ENCODE assay signal across 12 mouse cellular contexts in genomic region chr4:134272731-134273416, GRCm38 (mm10). TPM values are rescaled to one million over a fixed set of nuclear protein-coding genes. Genes with fewer than 3 reads are reported as not detected.
DNase-seq lines count a peak whose midpoint lies in the region; ATAC-seq and TF ChIP-seq lines count a peak whose summit lies in the region.
"Had no signal": no experiment of that assay in that cellular context is flagged by ENCODE, and none has a peak within 500 bp of the region (broad histone marks: within the 10 kb centered on the region; RNA-seq: fewer than 3 reads in every experiment).

No protein-coding gene starts in this region.

- dilution Hi-C loops in CH12.LX (cut with MboI; ENCODE audit: extremely low pct_ligation_motif_present, extremely low pct_unique_long_range_greater_than_20kb, low sequenced_read_pairs) = no loop called here

- ATAC-seq in heart, embryonic 15.5 days (replicated peaks; ENCODE audit: insufficient number of reproducible peaks, insufficient read depth, low FRiP score, low read depth) = no peak
- ATAC-seq in embryonic facial prominence, embryonic 15.5 days (ENCODE audit: insufficient number of reproducible peaks, low FRiP score, low TSS enrichment, low read depth) = no peak
- peak; percentile 56 for ATAC-seq in liver, embryonic 12.5 days
- ATAC-seq: Patski had no signal

- intact Hi-C loops in heart, postnatal 10 days (cut with DNase I) = loop anchor here (5.0 kb wide), 1 partner anchor 84 kb away; no protein-coding TSS in a partner anchor
- intact Hi-C loops in left cerebral cortex, postnatal 25 days (cut with DNase I) = no loop called here

- peak overlapping the region; percentile 0; the same call in 1 of the 2 replicates for H3K9ac ChIP-seq in heart, embryonic 15.5 days
- peak overlapping the region; percentile 52 for H3K9ac ChIP-seq in CH12.LX (ENCODE audit: insufficient read depth, low read depth)
- 0 out of 2 replicates have a peak overlapping the region, but pooled peaks have one; percentile 3 for H3K9ac ChIP-seq in embryonic facial prominence, embryonic 15.5 days
- peak overlapping the region; percentile 68 for H3K9ac ChIP-seq in liver, embryonic 12.5 days

- in situ Hi-C loops in CH12.LX (cut with MboI; ENCODE audit: low pct_ligation_motif_present, low pct_unique_long_range_greater_than_20kb, low sequenced_read_pairs) = loop anchor here (25.0 kb wide), 1 partner anchor 214 kb away; the partner anchor contains the start of gene Paqr7

- H3K4me2 ChIP-seq in heart, embryonic 15.5 days = peak overlapping the region; percentile 53
- H3K4me2 ChIP-seq in CH12.LX (ENCODE audit: insufficient read depth, low read depth, poor library complexity, severe bottlenecking) = peak overlapping the region; percentile 67
- H3K4me2 ChIP-seq in embryonic facial prominence, embryonic 15.5 days (replicated peaks) = peak overlapping the region; percentile 42
- H3K4me2 ChIP-seq in liver, embryonic 12.5 days = peak overlapping the region; percentile 73

- H3K79me2 ChIP-seq in CH12.LX (replicated peaks; ENCODE audit: control insufficient read depth, extremely low read depth, insufficient read depth, poor library complexity, severe bottlenecking) = no peaks in the 10 kb centered on the region

- no peak for TF ChIP-seq RAD21 in CH12.LX (IDR thresholded peaks at IDR 0.05; ENCODE audit: low read depth, low read length)

- no peak overlapping the region for H3K27ac ChIP-seq in heart, embryonic 15.5 days
- no peak overlapping the region for H3K27ac ChIP-seq in CH12.LX (ENCODE audit: insufficient read depth, low read depth)
- no peak overlapping the region for H3K27ac ChIP-seq in embryonic facial prominence, embryonic 15.5 days (replicated peaks)
- peak overlapping the region; percentile 91 for H3K27ac ChIP-seq in liver, embryonic 12.5 days

- no peak for TF ChIP-seq CTCF in CH12.LX (conservative IDR thresholded peaks at IDR 0.05 in 1 of 2, IDR thresholded peaks at IDR 0.05 in 1 of 2; ENCODE audit: low read depth in 2 of 2, low read length in 2 of 2)

- 18% methylated on average over 12 of the region's 13 CpGs for WGBS in heart, embryonic 15.5 days
- 20% methylated on average over 12 of the region's 13 CpGs for WGBS in embryonic facial prominence, embryonic 15.5 days
- 11% methylated on average over 12 of the region's 13 CpGs for WGBS in liver, embryonic 12.5 days (ENCODE audit: insufficient replicate concordance)

- H3K9me3 ChIP-seq in heart, embryonic 15.5 days (replicated peaks) = no peaks in the 10 kb centered on the region
- H3K9me3 ChIP-seq in CH12.LX (replicated peaks; ENCODE audit: low read length) = no peaks in the 10 kb centered on the region
- H3K9me3 ChIP-seq in embryonic facial prominence, embryonic 15.5 days (replicated peaks) = no peaks in the 10 kb centered on the region
- H3K9me3 ChIP-seq in liver, embryonic 12.5 days (replicated peaks) = no peaks in the 10 kb centered on the region

- DNase-seq in heart, postnatal 10 days = no peak
- DNase-seq in CH12.LX (ENCODE audit: extremely low read depth) = peak; percentile 15
- DNase-seq in urinary bladder, adult 2 months (ENCODE audit: low spot score) = no peak
- no peak for DNase-seq in left cerebral cortex, postnatal 25 days (ENCODE audit: low spot score in 2 of 2)
- DNase-seq in c-Kit-positive CD71-positive TER-119-positive erythroid progenitor cells, embryonic 14.5 days (ENCODE audit: low spot score) = no peak
- DNase-seq: cerebellum, adult 9-10 months had no signal

- peaks cover 10% of the 10 kb centered on the region; the same call in 1 of the 2 replicates for H3K4me1 ChIP-seq in heart, embryonic 15.5 days (replicated peaks)
- H3K4me1 ChIP-seq in CH12.LX (ENCODE audit: control insufficient read depth in 1 of 2, insufficient read depth in 2 of 2) = peaks cover 3 to 11% of the 10 kb centered on the region in 2 experiments; a peak in 3 of 4 replicates
- H3K4me1 ChIP-seq in embryonic facial prominence, embryonic 15.5 days = peaks cover 6% of the 10 kb centered on the region; the same call in 1 of the 2 replicates
- peaks cover 30% of the 10 kb centered on the region for H3K4me1 ChIP-seq in liver, embryonic 12.5 days

- peak overlapping the region; percentile 32 for H3K4me3 ChIP-seq in heart, embryonic 15.5 days
- H3K4me3 ChIP-seq in CH12.LX (replicated peaks in 1 of 3; ENCODE audit: low read depth in 2 of 3, low read length in 2 of 3, poor library complexity in 1 of 3) = peak overlapping the region; percentile 33 to 44 (median 38)
- peak overlapping the region; percentile 26 for H3K4me3 ChIP-seq in embryonic facial prominence, embryonic 15.5 days (replicated peaks)
- H3K4me3 ChIP-seq in liver, embryonic 12.5 days = peak overlapping the region; percentile 49

- H3K36me3 ChIP-seq in heart, embryonic 15.5 days = peaks cover 11% of the 10 kb centered on the region; the same call in 1 of the 2 replicates
- H3K36me3 ChIP-seq in CH12.LX (replicated peaks in 1 of 2; ENCODE audit: control insufficient read depth in 1 of 2, insufficient read depth in 1 of 2, low read length in 1 of 2) = peaks cover 10 to 20% of the 10 kb centered on the region in 2 experiments
- H3K36me3 ChIP-seq in embryonic facial prominence, embryonic 15.5 days = peaks cover 13% of the 10 kb centered on the region
- peaks cover 25% of the 10 kb centered on the region for H3K36me3 ChIP-seq in liver, embryonic 12.5 days

- TF ChIP-seq POLR2A in CH12.LX (IDR thresholded peaks at IDR 0.05; ENCODE audit: low read depth, low read length) = no peak

- no peaks in the 10 kb centered on the region for H3K27me3 ChIP-seq in heart, embryonic 15.5 days
- H3K27me3 ChIP-seq in CH12.LX (replicated peaks) = no peaks in the 10 kb centered on the region
- H3K27me3 ChIP-seq in embryonic facial prominence, embryonic 15.5 days = no peaks in the 10 kb centered on the region
- no peaks in the 10 kb centered on the region for H3K27me3 ChIP-seq in liver, embryonic 12.5 days (replicated peaks)
- H3K27me3 ChIP-seq: Patski had no signal

- no peak for TF ChIP-seq EP300 in CH12.LX (IDR thresholded peaks at IDR 0.05; ENCODE audit: low read length)

TF ChIP-seq in CH12.LX, 34 proteins besides CTCF, POLR2A, EP300 and RAD21 (continues in another document):
- no peak for TF ChIP-seq ZC3H11A (IDR thresholded peaks at IDR 0.05; ENCODE audit: low read depth, low read length)
- TF ChIP-seq IRF4 (IDR thresholded peaks at IDR 0.05; ENCODE audit: low read depth, low read length) = 0 out of 2 replicates have a peak, but pooled peaks have one; percentile 15

RNA-seq across cellular contexts. Expression of gene Pdik1l, which starts 14.8 kb away (rescaled TPM):
- 11.3 and 14.3 TPM in 2 replicates for polyA plus RNA-seq in heart, embryonic 15.5 days (2015; fragmentation: Nextera tagmentation; extraction: Ambion mirVana)
- total RNA-seq in heart, postnatal 10 days (2021) = 10 to 100 TPM in 1 of 2 experiments, 1 to 10 TPM in 1; 7.5 to 10.3 TPM
- 14.6 and 16.1 TPM in 2 replicates for total RNA-seq in CH12.LX (2012; rRNA removed)
- 13.7 and 14.8 TPM in 2 replicates for total RNA-seq in CH12.LX (2014; rRNA removed)
- polyA plus RNA-seq in CH12.LX (2012; ENCODE audit: insufficient read length, low read depth) = 12.1 and 15.6 TPM in 2 replicates
- polyA plus RNA-seq in embryonic facial prominence, embryonic 15.5 days (2015; fragmentation: Nextera tagmentation; extraction: Ambion mirVana) = 17.6 and 19.5 TPM in 2 replicates
- polyA plus RNA-seq in liver, embryonic 12.5 days (2016; fragmentation: Nextera tagmentation; extraction: Ambion mirVana) = 14.9 and 16.4 TPM in 2 replicates
- 5.8 and 7.5 TPM in 2 replicates for polyA plus RNA-seq in urinary bladder, adult 2 months (2012; rRNA removed)
- total RNA-seq in left cerebral cortex, postnatal 25 days (2021) = 10 to 100 TPM; 18.6 to 19.8 TPM

RNA-seq across cellular contexts. Expression of gene Grrp1, which starts 19.0 kb away (rescaled TPM):
- polyA plus RNA-seq in heart, embryonic 15.5 days (2015; fragmentation: Nextera tagmentation; extraction: Ambion mirVana) = 5.0 and 5.1 TPM in 2 replicates
- total RNA-seq in heart, postnatal 10 days (2021) = 10 to 100 TPM; 13.5 to 15.2 TPM
- total RNA-seq in CH12.LX (2012; rRNA removed) = not detected in 2 replicates
- not detected in 2 replicates for total RNA-seq in CH12.LX (2014; rRNA removed)
- polyA plus RNA-seq in CH12.LX (2012; ENCODE audit: insufficient read length, low read depth) = not detected in 2 replicates
- 6.7 and 6.8 TPM in 2 replicates for polyA plus RNA-seq in embryonic facial prominence, embryonic 15.5 days (2015; fragmentation: Nextera tagmentation; extraction: Ambion mirVana)
- polyA plus RNA-seq in liver, embryonic 12.5 days (2016; fragmentation: Nextera tagmentation; extraction: Ambion mirVana) = 1.5 and 1.8 TPM in 2 replicates
- polyA plus RNA-seq in urinary bladder, adult 2 months (2012; rRNA removed) = 13.7 TPM in 2 replicates
- total RNA-seq in left cerebral cortex, postnatal 25 days (2021) = 1 to 10 TPM; 4.0 TPM
- total RNA-seq: neutrophil, adult 5-6 weeks had no signal
- polyA plus RNA-seq: Patski had no signal

RNA-seq across cellular contexts. Expression of gene Gm30191, which starts 26.1 kb away (rescaled TPM):
- polyA plus RNA-seq in heart, embryonic 15.5 days (2015; fragmentation: Nextera tagmentation; extraction: Ambion mirVana) = not detected in 2 replicates
- total RNA-seq in heart, postnatal 10 days (2021) = not detected
- total RNA-seq in CH12.LX (2012; rRNA removed) (not detected in 2 replicates), CH12.LX (2014; rRNA removed) (not detected in 2 replicates)
- polyA plus RNA-seq in CH12.LX (2012; ENCODE audit: insufficient read length, low read depth) = not detected in 2 replicates
- polyA plus RNA-seq in embryonic facial prominence, embryonic 15.5 days (2015; fragmentation: Nextera tagmentation; extraction: Ambion mirVana) = not detected in 2 replicates
- polyA plus RNA-seq in liver, embryonic 12.5 days (2016; fragmentation: Nextera tagmentation; extraction: Ambion mirVana) = not detected in 2 replicates
- not detected in 2 replicates for polyA plus RNA-seq in urinary bladder, adult 2 months (2012; rRNA removed)
- total RNA-seq in left cerebral cortex, postnatal 25 days (2021) = not detected
- total RNA-seq: neutrophil, adult 5-6 weeks had no signal
- polyA plus RNA-seq: large intestine, adult 2 months; Patski had no signal

RNA-seq across cellular contexts. Expression of gene Zfp593, which starts 27.5 kb away (rescaled TPM):
- 7.4 and 9.1 TPM in 2 replicates for polyA plus RNA-seq in heart, embryonic 15.5 days (2015; fragmentation: Nextera tagmentation; extraction: Ambion mirVana)
- total RNA-seq in heart, postnatal 10 days (2021) = 1 to 10 TPM; 3.7 to 4.0 TPM
- 29.1 and 32.3 TPM in 2 replicates for total RNA-seq in CH12.LX (2012; rRNA removed)
- 31.2 and 34.7 TPM in 2 replicates for total RNA-seq in CH12.LX (2014; rRNA removed)
- 27.9 and 28.9 TPM in 2 replicates for polyA plus RNA-seq in CH12.LX (2012; ENCODE audit: insufficient read length, low read depth)
- 16.8 and 17.2 TPM in 2 replicates for polyA plus RNA-seq in embryonic facial prominence, embryonic 15.5 days (2015; fragmentation: Nextera tagmentation; extraction: Ambion mirVana)
- polyA plus RNA-seq in liver, embryonic 12.5 days (2016; fragmentation: Nextera tagmentation; extraction: Ambion mirVana) = 15.7 and 16.5 TPM in 2 replicates
- 8.9 and 11.0 TPM in 2 replicates for polyA plus RNA-seq in urinary bladder, adult 2 months (2012; rRNA removed)
- total RNA-seq in left cerebral cortex, postnatal 25 days (2021) = 10 to 100 TPM; 10.3 to 10.5 TPM

RNA-seq across cellular contexts. Expression of gene E130218I03Rik, which starts 29.4 kb away (rescaled TPM):
- 0.26 and 0.30 TPM in 2 replicates for polyA plus RNA-seq in heart, embryonic 15.5 days (2015; fragmentation: Nextera tagmentation; extraction: Ambion mirVana)
- not detected for total RNA-seq in heart, postnatal 10 days (2021)
- total RNA-seq in CH12.LX (2012; rRNA removed) (2.9 TPM in 2 replicates), CH12.LX (2014; rRNA removed) (0.43 TPM in 1 of 2 replicates, not detected in the other)
- polyA plus RNA-seq in CH12.LX (2012; ENCODE audit: insufficient read length, low read depth) = 1.6 and 2.5 TPM in 2 replicates
- polyA plus RNA-seq in embryonic facial prominence, embryonic 15.5 days (2015; fragmentation: Nextera tagmentation; extraction: Ambion mirVana) = 0.30 and 0.33 TPM in 2 replicates
- polyA plus RNA-seq in liver, embryonic 12.5 days (2016; fragmentation: Nextera tagmentation; extraction: Ambion mirVana) = 0.30 and 0.48 TPM in 2 replicates
- not detected in 2 replicates for polyA plus RNA-seq in urinary bladder, adult 2 months (2012; rRNA removed)
- total RNA-seq in left cerebral cortex, postnatal 25 days (2021) = not detected
- polyA plus RNA-seq: large intestine, adult 2 months had no signal

Comparison
In these comparisons a context has a peak if more than half of its experiments do, and no peak if none do; other contexts are left out.
1. H3K9ac ChIP-seq: peak in every context shown above with its lines; median percentile 68 in liver, embryonic 12.5 days; 52 in CH12.LX; 3 in embryonic facial prominence, embryonic 15.5 days; 0 in heart, embryonic 15.5 days.